Mouse (Mus musculus) ZHBTc4 (cell line): ENCODE results near the gene H2-K1.
A peak's percentile ranks its signal among the peaks of the same experiment; 100 is the strongest.
"Not testable (repeated sequence)": the region's sequence is repeated elsewhere in the genome, so short reads cannot be mapped to it uniquely, and the experiment has no call there.

ENCODE experiments used
- DNase-seq: peaks from one replicate; pipeline ENCODE4 v3.0.0-alpha.2; 2011; ENCODE audit warnings: low read depth, low spot score

H2-K1 gene

DNA sequence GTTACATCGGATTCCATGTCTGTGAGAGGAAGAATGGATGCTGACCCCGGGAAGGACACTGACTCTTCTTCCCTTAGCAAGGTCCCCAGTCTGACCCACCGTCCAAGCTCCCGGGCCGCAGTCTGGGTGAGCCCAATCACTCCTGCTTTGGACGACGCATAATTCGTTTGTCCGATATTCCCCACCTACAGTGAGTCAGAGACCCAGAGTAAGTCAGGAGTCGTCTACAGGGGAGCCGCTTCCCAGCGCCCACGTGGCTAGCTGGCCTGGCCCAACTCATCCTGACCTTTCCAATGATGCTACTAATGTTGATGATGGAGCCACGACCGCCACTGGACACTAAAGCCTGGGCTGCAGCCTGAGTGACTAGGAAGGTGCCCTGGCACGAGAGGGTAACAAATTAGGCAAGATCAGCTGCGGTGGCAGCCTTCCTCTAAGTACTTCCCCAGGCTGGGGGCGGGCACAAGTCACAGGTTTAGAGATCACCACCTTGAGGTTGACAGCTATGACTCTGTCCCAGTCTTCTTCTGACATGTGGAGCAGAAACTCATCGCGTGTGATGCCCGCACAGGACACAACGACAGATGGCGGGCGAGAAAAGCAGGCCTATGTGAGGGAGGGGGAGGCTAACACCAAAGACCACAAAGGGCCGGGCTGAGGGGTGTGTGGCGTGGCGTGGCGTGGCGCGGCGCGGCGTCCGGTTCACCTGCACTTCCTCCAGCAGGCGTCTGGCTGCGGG, 26.9 kb upstream of the H2-K1 start:
- DNase-seq, result no peak

DNA sequence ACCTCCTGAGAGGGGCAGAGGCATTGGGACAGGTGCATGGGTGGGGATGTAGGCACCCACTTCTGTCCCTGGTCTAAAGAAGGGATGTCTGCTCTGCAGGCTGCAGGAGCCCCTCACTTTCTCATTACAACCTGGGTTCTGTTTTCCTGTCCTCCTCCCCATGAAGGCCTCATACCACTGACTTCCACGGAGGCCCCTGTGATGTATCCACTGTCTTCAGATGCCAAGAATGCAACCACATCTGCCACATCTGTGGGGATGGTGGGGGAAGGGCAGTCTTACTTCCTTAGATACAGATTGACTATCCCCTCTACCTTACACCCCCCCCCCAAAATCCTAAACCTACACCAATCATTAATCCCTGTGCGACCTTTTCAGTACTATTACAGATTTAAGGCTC, 26.1 kb upstream of the H2-K1 start:
- no peak for DNase-seq

DNA sequence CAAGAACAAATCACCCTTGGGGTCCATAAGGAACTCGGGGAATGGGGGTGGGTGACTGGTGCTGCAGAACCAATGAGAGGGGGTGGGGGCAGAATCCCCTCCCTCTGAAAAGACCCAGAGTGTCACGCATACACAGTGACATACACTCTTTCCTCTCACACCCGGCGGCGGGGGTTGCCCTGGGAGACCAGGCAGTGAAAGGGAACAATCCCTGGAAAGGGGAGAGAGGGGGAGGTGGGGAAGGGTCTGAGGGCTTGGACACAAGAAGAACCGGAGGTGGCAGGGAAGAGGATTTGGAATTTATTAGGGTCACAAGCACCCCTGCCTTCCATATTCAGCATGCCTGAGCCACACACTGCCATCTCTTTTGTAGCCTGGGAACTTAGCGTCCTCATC, 25.6 kb upstream of the H2-K1 start:
- no peak for DNase-seq

DNA sequence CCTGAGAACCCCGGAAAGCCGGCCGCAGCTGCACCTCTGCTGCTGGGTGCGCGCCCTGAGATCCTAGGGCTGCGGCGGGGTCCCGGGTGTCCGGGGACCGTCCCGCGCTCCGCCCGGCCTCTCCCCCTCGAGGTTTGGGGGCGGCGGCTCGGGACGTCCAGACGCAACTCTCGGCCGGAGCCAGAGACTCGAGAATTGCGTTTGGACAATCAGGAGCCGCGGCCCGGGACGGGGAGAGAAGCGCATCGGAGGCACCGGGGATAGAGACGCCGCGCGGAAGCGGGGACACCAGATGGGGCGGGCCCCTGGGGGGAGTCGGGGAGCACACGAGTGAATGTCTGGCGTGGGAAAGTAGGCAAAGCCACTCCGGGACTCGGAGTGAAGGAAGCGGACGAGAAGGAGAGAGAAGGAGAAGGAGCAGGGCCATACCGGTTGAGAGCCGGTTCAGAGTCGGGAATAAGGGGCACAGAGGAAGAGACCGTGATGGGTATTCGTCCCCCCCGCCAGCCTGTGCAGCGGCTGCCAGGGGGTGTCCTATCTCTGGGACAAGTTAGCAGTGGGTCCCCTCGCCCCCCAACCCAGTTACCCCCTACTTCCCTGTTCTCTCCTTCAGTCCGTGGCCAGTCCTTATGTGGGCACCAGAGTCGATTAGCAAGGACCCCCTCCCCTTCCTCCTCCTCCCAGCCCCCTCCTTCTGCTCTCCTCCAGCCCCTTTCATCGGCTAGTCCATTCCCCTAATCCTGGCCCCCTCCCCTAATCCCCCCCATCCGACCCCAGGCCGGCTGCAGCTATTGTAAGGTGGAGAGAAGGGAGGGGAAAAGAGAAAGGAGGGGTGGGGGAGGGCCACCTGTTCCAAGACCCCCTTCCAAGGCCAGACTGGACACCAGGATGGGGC, 25.0 kb upstream of the H2-K1 start:
- peak; percentile 67 for DNase-seq

DNA sequence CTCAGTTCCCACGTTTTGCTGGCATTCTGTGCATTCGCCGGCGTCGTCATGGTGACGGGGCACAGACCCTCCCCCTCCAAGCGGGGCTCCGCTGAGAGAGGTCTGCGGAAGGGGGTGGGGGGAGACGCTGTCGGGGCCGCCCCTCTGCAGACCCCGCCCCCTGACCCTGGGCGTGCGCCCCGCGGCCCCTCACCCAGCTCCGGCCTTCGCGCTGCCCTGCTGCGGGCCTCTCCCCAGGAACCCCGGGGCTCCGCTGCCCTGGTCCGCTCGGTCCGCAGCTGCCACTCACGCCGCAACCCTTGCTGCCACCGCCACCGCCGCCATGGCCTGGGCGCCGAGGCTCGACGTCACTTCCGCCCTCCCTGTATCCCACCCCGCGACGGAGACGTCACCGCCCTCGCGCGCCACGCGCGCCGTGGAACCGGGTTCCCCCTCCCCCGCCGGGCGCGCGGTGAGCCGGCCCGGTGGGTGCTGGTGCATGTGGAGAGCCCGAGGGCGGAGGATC, 24.2 kb upstream of the H2-K1 start, which contains the start of gene Ring1:
Gene Ring1 (minus strand): TSS at position 364 of the 505 bp plus-strand sequence.
- DNase-seq, result peak; percentile 92

DNA sequence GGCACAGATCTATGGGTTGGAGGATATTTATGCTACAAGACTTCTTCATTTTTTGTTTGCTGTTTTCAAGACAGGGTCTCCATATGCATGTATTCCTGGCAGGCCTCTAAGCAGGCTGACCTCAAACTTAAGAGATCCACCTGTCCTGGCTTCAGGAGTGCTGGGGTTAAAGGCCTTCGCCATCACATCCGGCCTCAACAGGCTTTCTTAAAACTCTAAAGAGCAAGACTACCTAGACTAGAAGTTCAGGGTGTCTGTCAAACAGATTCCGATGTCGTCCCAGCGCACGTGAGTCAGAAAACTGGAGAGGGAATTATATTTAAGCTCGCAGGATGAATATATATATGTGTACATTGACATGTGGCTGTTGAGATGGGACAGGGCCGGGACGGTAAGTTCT, 23.5 kb upstream of the H2-K1 start:
- DNase-seq, result no peak

DNA sequence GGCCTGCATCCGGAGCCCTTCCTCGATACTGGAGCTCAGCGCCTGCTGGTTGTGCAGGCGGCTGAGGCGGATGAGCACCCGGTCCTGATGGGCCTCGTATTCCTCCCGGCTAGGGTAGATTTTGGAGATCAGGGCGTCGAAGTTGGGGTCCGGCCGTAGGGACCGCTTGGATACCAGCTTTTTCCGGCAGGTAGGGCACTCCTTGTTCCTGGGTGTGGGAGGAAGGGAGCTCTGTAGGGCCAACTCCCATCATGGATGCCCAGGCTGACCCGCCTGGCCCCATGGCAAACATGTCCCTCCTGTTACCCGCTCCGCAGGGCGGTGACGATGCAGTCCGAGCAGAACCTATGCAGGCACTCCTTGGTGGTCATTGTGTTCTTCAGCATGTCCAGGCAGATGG, 22.8 kb upstream of the H2-K1 start:
- DNase-seq, result no peak

DNA sequence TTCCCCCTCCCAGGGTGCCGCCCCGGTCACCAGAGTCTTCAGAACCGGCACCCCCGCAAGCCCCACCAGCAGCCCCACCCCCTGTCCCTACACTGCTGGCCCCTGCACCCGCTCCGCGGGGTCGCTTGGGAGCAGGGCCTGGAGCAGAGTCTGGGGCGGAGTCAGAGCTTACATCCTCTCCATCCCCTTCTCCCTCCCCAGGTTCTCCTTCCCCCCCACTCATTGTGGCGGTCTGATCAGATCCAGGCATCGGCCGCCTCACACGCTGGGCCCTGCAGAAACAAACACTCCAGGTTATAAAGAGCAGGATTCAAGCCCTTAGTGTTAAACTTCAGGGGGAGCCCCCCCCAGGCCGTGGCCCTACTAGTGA, 22.3 kb upstream of the H2-K1 start:
- DNase-seq, result peak; percentile 38

DNA sequence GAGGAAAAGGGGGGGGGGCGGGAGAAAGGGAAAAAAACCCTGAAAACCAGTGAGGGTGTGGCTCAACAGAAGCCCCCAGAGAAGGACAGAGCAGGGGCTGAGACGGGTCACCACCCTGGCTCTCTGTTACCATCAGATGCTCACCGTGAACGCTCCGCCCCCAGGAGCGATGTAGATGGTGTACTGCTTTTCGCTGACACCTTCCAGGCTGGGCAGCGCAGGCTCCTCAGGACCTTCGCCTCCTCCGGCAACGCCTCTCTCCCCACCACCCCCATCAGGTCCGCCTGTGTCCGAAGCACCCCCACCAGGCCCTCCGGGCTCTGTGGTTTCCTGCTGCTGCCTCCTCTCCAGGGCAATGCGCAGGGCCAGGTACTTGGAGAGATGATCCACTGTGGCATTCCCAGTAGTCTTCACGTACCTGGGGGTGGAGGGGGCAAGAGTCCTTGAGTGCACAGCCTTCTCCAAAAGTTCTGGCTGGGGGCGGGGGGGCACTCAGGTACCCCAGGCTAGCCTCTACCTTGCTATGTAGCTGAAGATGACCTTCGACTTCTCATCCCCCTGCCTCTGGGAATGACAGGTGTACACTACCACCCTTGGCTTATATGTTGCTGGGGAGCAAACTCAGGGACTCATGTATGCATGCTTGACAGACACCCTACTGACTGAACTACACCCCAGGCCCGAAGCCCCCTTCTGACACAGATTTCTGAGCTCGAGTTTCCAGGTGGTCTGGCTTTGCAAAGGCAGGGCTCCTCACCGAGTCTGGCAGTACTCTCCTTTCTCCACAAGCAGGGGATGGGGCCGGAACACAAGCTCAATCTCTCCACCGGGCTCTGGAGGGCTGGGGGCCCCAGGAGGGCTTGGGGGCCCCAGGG, 21.6 kb upstream of the H2-K1 start:
- no peak for DNase-seq

DNA sequence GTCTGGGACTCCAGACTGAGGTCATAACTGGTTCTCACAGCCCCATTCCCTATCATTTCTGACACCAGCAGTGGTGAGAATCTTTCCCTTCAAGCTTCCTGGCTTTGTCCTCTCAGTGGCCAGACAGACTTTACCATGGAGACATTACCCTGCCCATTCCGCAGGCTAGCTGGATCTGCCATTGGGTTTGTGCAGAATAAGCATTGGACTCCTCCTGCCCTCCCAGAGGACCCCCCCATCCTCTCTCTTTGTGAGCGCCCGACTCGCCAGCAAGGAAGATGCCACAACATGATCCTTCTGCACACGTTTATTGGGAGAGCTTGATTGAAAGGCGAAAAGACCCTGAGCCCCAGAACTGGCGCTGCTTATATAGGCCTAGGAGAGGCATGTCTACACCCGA, 13.3 kb upstream of the H2-K1 start:
- no peak for DNase-seq

DNA sequence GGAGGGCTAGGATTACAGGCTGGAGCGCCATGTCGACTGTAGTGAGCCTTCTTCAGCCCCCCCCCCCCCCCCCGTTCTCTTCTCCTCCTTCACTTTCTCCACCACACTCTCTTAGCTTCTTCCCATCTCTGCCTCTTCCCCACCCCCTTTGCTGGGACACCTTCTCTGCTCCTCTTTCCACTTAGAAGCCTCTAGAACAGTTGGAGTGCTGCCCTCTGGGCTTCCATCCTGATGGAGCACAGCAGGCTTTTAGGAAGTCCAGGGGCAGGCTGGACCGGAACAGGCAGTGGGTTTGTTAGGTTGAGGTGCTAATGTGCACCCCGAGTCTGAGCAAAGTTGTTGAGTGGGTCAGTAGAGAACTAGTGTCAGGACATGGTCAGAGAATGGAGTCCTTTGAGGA, 10.0 kb upstream of the H2-K1 start:
- DNase-seq, result no peak

DNA sequence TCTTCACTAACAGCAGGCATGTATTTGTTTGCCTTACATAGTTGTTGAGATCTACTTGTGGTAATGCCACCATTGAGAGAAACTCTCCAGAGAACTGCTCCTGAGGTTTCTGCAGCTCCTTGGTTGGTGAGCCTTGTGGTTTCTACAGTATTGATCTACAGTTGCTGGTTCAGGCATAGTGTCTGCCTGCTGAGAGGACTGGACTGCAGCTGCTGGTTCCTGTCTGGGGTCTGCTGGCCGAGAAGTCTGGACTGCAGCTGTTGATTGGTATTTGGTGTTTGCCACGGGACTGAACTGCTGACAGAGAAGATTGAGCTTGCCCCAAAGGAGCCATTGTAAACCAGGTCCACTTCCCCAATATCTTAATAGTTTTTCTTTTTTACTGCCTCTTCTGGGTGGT, 6.4 kb upstream of the H2-K1 start:
- no peak for DNase-seq

DNA sequence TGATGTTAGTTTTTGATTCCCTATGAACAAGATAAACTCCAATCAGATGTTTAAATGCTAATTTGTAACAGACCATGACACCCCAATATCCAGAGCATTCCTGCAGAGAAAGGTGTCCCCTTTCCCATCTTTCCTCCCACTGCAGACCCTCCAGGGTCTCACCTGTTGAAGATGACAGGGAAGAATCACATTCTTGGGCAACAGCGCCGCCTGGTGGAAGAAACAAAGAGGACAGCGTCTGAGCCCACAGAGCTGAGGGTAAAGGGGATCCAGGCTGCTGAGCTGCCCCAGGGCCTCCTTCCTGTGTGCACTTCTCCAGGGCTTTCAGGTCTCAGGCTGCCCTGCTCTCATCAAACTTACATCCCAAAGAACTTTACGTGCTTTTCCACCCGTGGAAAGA, 3.3 kb upstream of the H2-K1 start:
- DNase-seq, result peak; percentile 77

DNA sequence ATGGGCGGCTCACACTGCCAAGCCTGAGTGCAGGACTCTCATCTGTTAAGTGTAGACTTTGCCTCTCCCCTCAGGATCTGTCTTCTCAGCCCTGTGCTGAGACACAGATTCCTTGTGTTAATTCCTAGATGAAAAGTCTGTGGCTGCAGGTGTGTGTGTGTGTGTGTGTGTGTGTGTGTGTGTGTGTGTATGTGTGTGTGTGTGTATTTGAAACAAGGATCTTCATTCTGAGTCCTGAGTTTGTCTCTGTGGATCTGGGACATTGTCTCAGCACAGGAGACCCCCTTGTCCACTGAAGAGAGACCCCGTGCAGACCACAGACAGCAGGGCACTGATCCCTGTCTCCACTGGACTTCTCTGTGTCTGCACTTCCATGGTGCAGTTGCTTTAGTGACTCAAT, 649 bp upstream of the H2-K1 start:
- not testable (repeated sequence) for DNase-seq

DNA sequence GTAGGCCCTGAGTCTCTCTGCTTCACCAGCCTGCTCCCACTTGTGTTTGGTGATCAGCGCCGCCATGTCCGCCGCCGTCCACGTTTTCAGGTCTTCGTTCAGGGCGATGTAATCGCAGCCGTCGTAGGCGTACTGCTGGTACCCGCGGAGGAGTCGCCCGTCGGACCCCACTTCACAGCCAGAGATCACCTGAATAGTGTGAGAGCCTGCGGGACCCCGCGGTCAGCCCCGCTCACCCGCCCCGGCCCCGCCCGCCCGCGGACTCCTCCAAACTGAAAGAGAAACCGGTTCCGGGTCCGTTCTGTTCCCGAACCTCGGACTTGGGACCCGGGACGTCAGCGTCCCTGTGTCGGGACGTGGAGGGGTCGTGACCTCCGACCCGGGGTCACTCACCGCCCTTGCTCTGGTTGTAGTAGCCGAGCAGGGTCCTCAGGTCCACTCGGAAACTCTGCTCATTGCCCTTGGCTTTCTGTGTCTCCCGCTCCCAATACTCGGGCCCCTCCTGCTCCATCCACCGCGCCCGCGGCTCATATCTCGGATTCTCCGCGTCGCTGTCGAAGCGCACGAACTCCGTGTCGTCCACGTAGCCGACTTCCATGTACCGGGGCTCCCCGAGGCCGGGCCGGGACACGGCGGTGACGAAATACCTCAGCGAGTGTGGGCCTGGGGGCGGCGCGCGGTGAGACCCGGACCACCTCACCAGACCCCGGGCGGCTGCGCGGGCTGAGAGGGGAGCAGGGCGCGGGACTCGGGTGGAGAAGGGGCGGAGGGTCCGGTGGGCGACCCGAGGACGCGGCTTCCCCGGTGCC, 602 bp downstream of the H2-K1 start:
- peak; percentile 49 for DNase-seq

DNA sequence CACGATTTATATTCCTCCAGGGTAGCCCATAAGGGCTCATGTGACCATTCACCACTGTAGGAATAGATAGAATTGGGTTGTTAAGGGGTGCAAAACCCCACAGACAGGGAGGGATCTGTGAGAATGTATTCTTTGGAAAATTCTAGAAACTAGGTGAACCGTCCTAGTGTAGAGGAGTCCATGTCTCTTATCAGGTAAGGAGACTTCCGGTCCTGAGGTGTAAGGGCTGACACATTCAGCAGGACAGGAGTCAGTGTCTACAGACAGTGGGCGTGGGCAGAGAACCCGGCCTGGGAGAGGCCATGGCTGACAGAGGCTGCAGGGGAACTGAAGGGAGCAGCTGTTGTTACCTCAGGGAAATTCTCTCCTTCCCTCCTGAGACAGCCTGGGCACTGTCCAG, 1.4 kb downstream of the H2-K1 start:
- DNase-seq, result not testable (repeated sequence)

DNA sequence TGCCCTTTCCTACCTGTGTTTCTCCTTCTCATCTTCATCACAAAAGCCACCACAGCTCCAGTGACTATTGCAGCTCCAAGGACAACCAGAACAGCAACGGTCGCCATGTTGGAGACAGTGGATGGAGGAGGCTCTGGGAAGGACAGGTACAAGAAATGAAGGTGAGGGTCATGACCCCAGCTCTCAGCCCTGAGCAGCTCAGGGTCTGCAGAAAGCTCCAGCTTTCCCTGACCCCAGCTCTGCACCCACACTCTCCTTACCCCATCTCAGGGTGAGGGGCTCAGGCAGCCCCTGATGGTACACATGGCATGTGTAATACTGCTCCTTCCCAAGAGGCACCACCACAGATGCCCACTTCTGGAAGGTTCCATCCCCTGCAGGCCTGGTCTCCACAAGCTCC, 3.1 kb downstream of the H2-K1 start:
- DNase-seq, result not testable (repeated sequence)

DNA sequence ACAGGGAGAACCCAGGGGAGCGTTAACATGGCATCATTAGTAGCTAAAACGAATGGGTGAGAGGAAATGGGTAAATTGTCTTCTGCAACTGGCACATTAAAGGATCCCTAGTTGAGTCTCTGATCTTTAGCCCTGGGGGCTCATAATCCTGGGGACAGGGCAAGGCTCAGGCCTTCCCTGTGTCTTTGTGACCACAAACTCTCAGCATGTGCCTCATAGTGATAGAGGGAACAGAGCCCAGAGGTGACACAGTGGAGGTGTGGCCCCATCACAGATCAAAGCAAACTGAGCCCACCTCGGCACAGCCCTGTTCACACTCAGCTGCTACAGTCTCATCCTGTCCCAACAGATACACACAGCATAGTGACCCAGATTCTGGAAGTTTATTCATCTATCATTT, 4.5 kb downstream of the H2-K1 start:
- no peak for DNase-seq

DNA sequence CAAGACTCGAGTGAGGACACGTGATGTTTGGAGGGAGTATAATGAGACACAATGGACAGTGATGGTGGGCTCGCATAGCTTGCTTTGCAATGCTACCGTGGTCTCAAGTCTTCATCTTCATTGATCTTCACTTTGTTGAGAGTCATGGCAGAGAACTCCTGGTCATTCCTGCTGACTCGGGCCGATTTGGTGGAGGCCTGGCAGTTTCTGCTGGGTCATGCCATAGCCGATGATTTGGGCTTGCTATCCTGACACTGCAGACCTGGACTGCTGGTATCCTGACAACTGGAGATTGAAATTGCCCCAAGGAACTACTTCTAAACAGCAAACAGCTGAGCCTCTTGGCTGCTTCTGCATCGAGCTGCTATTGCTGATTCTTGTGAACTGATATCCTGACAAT, 5.2 kb downstream of the H2-K1 start:
- DNase-seq, result no peak

DNA sequence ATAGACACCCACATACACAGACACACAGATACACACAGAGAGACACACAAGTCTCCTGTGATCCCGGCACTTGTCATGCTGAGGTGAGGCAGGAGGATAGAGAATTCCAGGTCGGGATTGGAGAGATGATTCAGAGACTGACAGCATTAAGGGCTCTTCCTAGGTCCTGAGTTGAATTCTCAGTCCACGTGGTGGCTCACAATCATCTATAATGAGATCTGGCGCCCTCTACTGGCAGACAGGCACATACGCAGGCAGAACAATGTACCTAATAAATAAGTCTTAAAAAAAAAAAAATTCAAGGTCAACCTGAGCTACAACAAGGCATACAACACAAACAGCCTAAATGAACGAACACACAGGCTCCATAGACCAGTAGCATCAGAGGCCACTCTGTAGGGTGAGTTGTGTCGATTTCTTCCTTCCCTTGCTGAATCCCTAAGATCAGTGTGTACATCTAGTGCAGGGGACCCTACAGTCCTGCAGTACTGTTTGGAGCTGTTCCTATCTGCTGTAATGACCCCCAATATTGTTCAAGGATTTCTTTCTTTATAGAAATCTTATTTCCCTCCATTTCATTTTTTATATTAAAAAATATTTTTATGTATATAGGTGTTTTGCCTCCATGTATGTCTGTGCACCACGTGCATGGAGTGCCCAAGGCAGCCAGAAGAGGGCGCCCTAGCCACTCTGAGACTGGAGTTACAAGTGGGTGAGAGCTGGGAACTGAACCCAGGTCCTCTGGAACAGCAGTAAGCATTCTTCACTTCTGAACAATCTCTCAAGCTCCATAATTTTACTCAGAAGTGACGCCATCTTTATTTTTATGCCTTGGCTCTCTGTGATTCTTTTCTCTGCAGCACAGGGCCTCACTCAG, 8.1 kb downstream of the H2-K1 start:
- DNase-seq, result peak; percentile 92
